Mouse (Mus musculus) neural tube, embryonic 15.5 days (tissue): ENCODE measurements around the gene Osbpl8. TPM values are rescaled to one million over a fixed set of nuclear protein-coding genes. Genes with fewer than 3 reads are reported as not detected.
"Not testable (repeated sequence)": the region's sequence is repeated elsewhere in the genome, so short reads cannot be mapped to it uniquely, and the experiment has no call there.

ENCODE experiments used
- ATAC-seq: fragments of 200-750 bp; cut with Nextera tagmentation; 2 replicates; pipeline ENCODE4 v1.8.0; 2017; ENCODE audit warnings: mild to moderate bottlenecking, moderate TSS enrichment, moderate library complexity; ENCODE audit not compliant: low FRiP score
- H3K27ac ChIP-seq: fragments of 300-500 bp; sonication (generic); replicated peaks from 2 replicates; pipeline ENCODE4 v1.5.1; 2015; ENCODE audit warnings: mild to moderate bottlenecking, inconsistent platforms
- H3K27me3 ChIP-seq: fragments of 300-500 bp; sonication (generic); replicated peaks from 2 replicates; pipeline ENCODE4 v1.6.1; 2015; ENCODE audit warnings: inconsistent platforms
- H3K36me3 ChIP-seq: fragments of 300-500 bp; sonication (generic); 2 replicates; pipeline ENCODE4 v1.6.1; 2015; ENCODE audit warnings: inconsistent platforms
- H3K4me1 ChIP-seq: fragments of 300-500 bp; sonication (generic); 2 replicates; pipeline ENCODE4 v1.6.1; 2015; ENCODE audit warnings: inconsistent platforms
- H3K4me2 ChIP-seq: fragments of 300-500 bp; sonication (generic); 2 replicates; pipeline ENCODE4 v1.6.1; 2015; ENCODE audit warnings: inconsistent platforms, mild to moderate bottlenecking, moderate library complexity
- H3K4me3 ChIP-seq: fragments of 300-500 bp; sonication (generic); replicated peaks from 2 replicates; pipeline ENCODE4 v1.5.1; 2015; ENCODE audit warnings: mild to moderate bottlenecking, inconsistent platforms
- H3K9ac ChIP-seq: fragments of 300-500 bp; sonication (generic); replicated peaks from 2 replicates; pipeline ENCODE4 v1.6.1; 2015; ENCODE audit warnings: mild to moderate bottlenecking, inconsistent platforms
- H3K9me3 ChIP-seq: fragments of 300-500 bp; sonication (generic); replicated peaks from 2 replicates; pipeline ENCODE4 v1.6.1; 2016; ENCODE audit warnings: inconsistent platforms
- WGBS: fragments of 180-500 bp; shearing (Covaris S2); methylation state at CpG from one replicate; pipeline ENCODE4 v1.1.7; 2015; ENCODE audit warnings: mixed read lengths; 5-methylcytosine and 5-hydroxymethylcytosine counted together
- polyA plus RNA-seq: library from polyadenylated mRNA; unstranded; fragments of >200 nt; fragmentation: Nextera tagmentation; extraction: Ambion mirVana; gene quantifications from 2 replicates; pipeline ENCODE4 v1.2.1, GENCODE M21; 2015

Osbpl8 gene
- polyA plus RNA-seq, 1 experiment from 2014 or later: 16.0 TPM

- 48% methylated on average over 10 of the region's 10 CpGs for WGBS
- H3K4me3 ChIP-seq: no peak overlapping the region
Measured at GRCm38 (mm10) chr10:111223218-111223830, 58.8 kb downstream of the Osbpl8 start.

GRCm38 (mm10) chr10:111224696-111225095 lies 60.1 kb downstream of the Osbpl8 start:
- H3K4me2 ChIP-seq: no peak overlapping the region
- H3K9ac ChIP-seq: no peak overlapping the region
- WGBS: 94% methylated on average over 4 of the region's 4 CpGs
- H3K4me1 ChIP-seq: 0 out of 2 replicates have a peak, but pooled peaks cover 7% of the 10 kb centered on the region
- no peak overlapping the region for H3K4me3 ChIP-seq
- H3K27ac ChIP-seq: no peak overlapping the region
- no peaks in the 10 kb centered on the region for H3K36me3 ChIP-seq
- no peak for ATAC-seq
- no peaks in the 10 kb centered on the region for H3K27me3 ChIP-seq
- H3K9me3 ChIP-seq: no peaks in the 10 kb centered on the region

More at GRCm38 (mm10) chr10:111223218-111223830, 58.8 kb downstream of the Osbpl8 start:
- no peak overlapping the region for H3K4me2 ChIP-seq
- ATAC-seq: no peak
- H3K27me3 ChIP-seq: no peaks in the 10 kb centered on the region
- no peaks in the 10 kb centered on the region for H3K36me3 ChIP-seq
- H3K9ac ChIP-seq: no peak overlapping the region
- H3K4me1 ChIP-seq: 0 out of 2 replicates have a peak, but pooled peaks cover 7% of the 10 kb centered on the region
- no peak overlapping the region for H3K27ac ChIP-seq
- H3K9me3 ChIP-seq: no peaks in the 10 kb centered on the region

GRCm38 (mm10) chr10:111226508-111226907 lies 62.0 kb downstream of the Osbpl8 start:
- H3K4me1 ChIP-seq: 0 out of 2 replicates have a peak, but pooled peaks cover 7% of the 10 kb centered on the region
- H3K27ac ChIP-seq: no peak overlapping the region
- ATAC-seq: peak; percentile 58; the same call in 1 of the 2 replicates
- no peaks in the 10 kb centered on the region for H3K9me3 ChIP-seq
- no peaks in the 10 kb centered on the region for H3K36me3 ChIP-seq
- 25% methylated on average over 3 of the region's 3 CpGs for WGBS
- no peak overlapping the region for H3K4me2 ChIP-seq
- H3K4me3 ChIP-seq: no peak overlapping the region
- no peaks in the 10 kb centered on the region for H3K27me3 ChIP-seq
- H3K9ac ChIP-seq: no peak overlapping the region

GRCm38 (mm10) chr10:111232237-111232636 lies 67.7 kb downstream of the Osbpl8 start:
- not testable (repeated sequence) for H3K4me3 ChIP-seq, H3K27me3 ChIP-seq, H3K4me2 ChIP-seq, H3K9me3 ChIP-seq, H3K9ac ChIP-seq, H3K36me3 ChIP-seq, ATAC-seq, H3K27ac ChIP-seq, H3K4me1 ChIP-seq
- WGBS: 92% methylated on average over 7 of the region's 7 CpGs

- Histone ChIP-seq H3K4me1 (0 out of 2 replicates have a peak, but pooled peaks cover 3% of the 10 kb centered on the region), H3K9me3 (no peaks in the 10 kb centered on the region), H3K27ac (no peak overlapping the region), H3K36me3 (no peaks in the 10 kb centered on the region), H3K4me2 (no peak overlapping the region), H3K9ac (no peak overlapping the region), H3K27me3 (no peaks in the 10 kb centered on the region), H3K4me3 (no peak overlapping the region)
- ATAC-seq: no peak
- WGBS: 75% methylated on average over 6 of the region's 6 CpGs
Measured at GRCm38 (mm10) chr10:111233476-111234130, 69.1 kb downstream of the Osbpl8 start.

- Histone ChIP-seq H3K4me1 (0 out of 2 replicates have a peak, but pooled peaks cover 3% of the 10 kb centered on the region), H3K9me3 (no peaks in the 10 kb centered on the region), H3K9ac (no peak overlapping the region), H3K27me3 (no peaks in the 10 kb centered on the region), H3K4me3 (no peak overlapping the region), H3K36me3 (no peaks in the 10 kb centered on the region), H3K4me2 (no peak overlapping the region), H3K27ac (no peak overlapping the region)
- 47% methylated on average over 6 of the region's 6 CpGs for WGBS
- no peak for ATAC-seq
Measured at GRCm38 (mm10) chr10:111234450-111235288, 70.1 kb downstream of the Osbpl8 start.

GRCm38 (mm10) chr10:111235289-111235570 lies 70.7 kb downstream of the Osbpl8 start:
- no peak overlapping the region for H3K9ac ChIP-seq
- H3K4me3 ChIP-seq: no peak overlapping the region
- no peaks in the 10 kb centered on the region for H3K9me3 ChIP-seq
- H3K36me3 ChIP-seq: no peaks in the 10 kb centered on the region
- ATAC-seq: no peak
- H3K27me3 ChIP-seq: no peaks in the 10 kb centered on the region
- H3K4me1 ChIP-seq: 0 out of 2 replicates have a peak, but pooled peaks cover 3% of the 10 kb centered on the region
- no peak overlapping the region for H3K27ac ChIP-seq
- H3K4me2 ChIP-seq: no peak overlapping the region
- 94% methylated on average over 6 of the region's 6 CpGs for WGBS

- Histone ChIP-seq H3K27me3 (no peaks in the 10 kb centered on the region), H3K4me2 (no peak overlapping the region), H3K4me1 (0 out of 2 replicates have a peak, but pooled peaks cover 3% of the 10 kb centered on the region), H3K4me3 (no peak overlapping the region), H3K9ac (no peak overlapping the region), H3K36me3 (no peaks in the 10 kb centered on the region), H3K27ac (no peak overlapping the region), H3K9me3 (no peaks in the 10 kb centered on the region)
- WGBS: 80% methylated on average over 5 of the region's 5 CpGs
- no peak; the same call in 1 of the 2 replicates for ATAC-seq
Measured at GRCm38 (mm10) chr10:111237434-111237833, 72.9 kb downstream of the Osbpl8 start.

GRCm38 (mm10) chr10:111242677-111243076 lies 78.1 kb downstream of the Osbpl8 start:
- 75% methylated on average over 7 of the region's 7 CpGs for WGBS
- no peak for ATAC-seq
- Histone ChIP-seq H3K4me3 (no peak overlapping the region), H3K27ac (no peak overlapping the region), H3K36me3 (no peaks in the 10 kb centered on the region), H3K4me2 (no peak overlapping the region), H3K9ac (no peak overlapping the region), H3K27me3 (no peaks in the 10 kb centered on the region), H3K4me1 (no peaks in the 10 kb centered on the region), H3K9me3 (no peaks in the 10 kb centered on the region)

GRCm38 (mm10) chr10:111247609-111248008 lies 83.1 kb downstream of the Osbpl8 start:
- Histone ChIP-seq H3K27ac (peak overlapping the region; percentile 83), H3K36me3 (no peaks in the 10 kb centered on the region), H3K4me3 (peak overlapping the region; percentile 40), H3K4me2 (peak overlapping the region; percentile 47), H3K4me1 (no peaks in the 10 kb centered on the region), H3K9ac (peak overlapping the region; percentile 38; the same call in 1 of the 2 replicates), H3K9me3 (no peaks in the 10 kb centered on the region), H3K27me3 (no peaks in the 10 kb centered on the region)
- 0 out of 2 replicates have a peak, but pooled peaks have one; percentile 40 for ATAC-seq
- 27% methylated on average over 4 of the region's 4 CpGs for WGBS

- no peaks in the 10 kb centered on the region for H3K36me3 ChIP-seq
- ATAC-seq: peak; percentile 53; the same call in 1 of the 2 replicates
- peak overlapping the region; percentile 40 for H3K4me3 ChIP-seq
- peak overlapping the region; percentile 38 for H3K9ac ChIP-seq
- H3K4me2 ChIP-seq: peak overlapping the region; percentile 47
- no peaks in the 10 kb centered on the region for H3K27me3 ChIP-seq
- WGBS: 7% methylated on average over 6 of the region's 6 CpGs
- peak overlapping the region; percentile 83 for H3K27ac ChIP-seq
- no peaks in the 10 kb centered on the region for H3K4me1 ChIP-seq
- no peaks in the 10 kb centered on the region for H3K9me3 ChIP-seq
Measured at GRCm38 (mm10) chr10:111248177-111248576, 83.6 kb downstream of the Osbpl8 start.
